Mouse (Mus musculus) liver, embryonic 13.5 days (tissue): Measurements from ENCODE around the gene Tnfrsf18. TPM values are rescaled to one million over a fixed set of nuclear protein-coding genes. Genes with fewer than 3 reads are reported as not detected.
A peak's percentile ranks its signal among the peaks of the same experiment; 100 is the strongest.

Experiments
- ATAC-seq: fragments of 200-750 bp; cut with Nextera tagmentation; 2 replicates; pipeline ENCODE4 v1.8.0; 2017; ENCODE audit warnings: low read depth, mild to moderate bottlenecking, moderate number of reproducible peaks, moderate library complexity
- DNase-seq: peaks from one replicate; pipeline ENCODE4 v3.0.0; 2022
- H3K27ac ChIP-seq: fragments of 300-500 bp; sonication (generic); 2 replicates; pipeline ENCODE4 v1.5.1; 2015; ENCODE audit warnings: moderate library complexity, mild to moderate bottlenecking, inconsistent platforms
- H3K27me3 ChIP-seq: fragments of 300-500 bp; sonication (generic); 2 replicates; pipeline ENCODE4 v1.6.1; 2015; ENCODE audit warnings: mild to moderate bottlenecking, inconsistent platforms
- H3K36me3 ChIP-seq: fragments of 300-500 bp; sonication (generic); 2 replicates; pipeline ENCODE4 v1.6.1; 2015; ENCODE audit warnings: mild to moderate bottlenecking, inconsistent platforms
- H3K4me1 ChIP-seq: fragments of 300-500 bp; sonication (generic); replicated peaks from 2 replicates; pipeline ENCODE4 v1.6.1; 2015; ENCODE audit warnings: inconsistent platforms
- H3K4me2 ChIP-seq: fragments of 300-500 bp; sonication (generic); 2 replicates; pipeline ENCODE4 v1.6.1; 2015; ENCODE audit warnings: inconsistent platforms, mild to moderate bottlenecking, moderate library complexity
- H3K4me3 ChIP-seq: fragments of 300-500 bp; sonication (generic); replicated peaks from 2 replicates; pipeline ENCODE4 v1.5.1; 2015; ENCODE audit warnings: mild to moderate bottlenecking, inconsistent platforms
- H3K9ac ChIP-seq: fragments of 300-500 bp; sonication (generic); 2 replicates; pipeline ENCODE4 v1.6.1; 2015; ENCODE audit warnings: mild to moderate bottlenecking, inconsistent platforms
- H3K9me3 ChIP-seq: fragments of 300-500 bp; sonication (generic); replicated peaks from 2 replicates; pipeline ENCODE4 v1.6.1; 2016; ENCODE audit warnings: inconsistent platforms
- WGBS: fragments of 180-500 bp; shearing (Covaris S2); methylation state at CpG from one replicate; pipeline ENCODE4 v1.1.7; 2015; ENCODE audit not compliant: insufficient replicate concordance; 5-methylcytosine and 5-hydroxymethylcytosine counted together
- microRNA counts: library from miRNA; unstranded; fragments of <30 nt; microRNA quantifications from one replicate; lab custom pipeline; 2016
- microRNA-seq: library from miRNA; unstranded; fragments of <30 nt; microRNA quantifications from one replicate; pipeline ENCODE4, GENCODE M21; 2016
- polyA plus RNA-seq: library from polyadenylated mRNA; unstranded; fragments of >200 nt; fragmentation: Nextera tagmentation; extraction: Ambion mirVana; gene quantifications from 2 replicates; pipeline ENCODE4 v1.2.1, GENCODE M21; 2015

Gene Tnfrsf18
- polyA plus RNA-seq, 1 experiment from 2014 or later = 0.65 TPM

GRCm38 (mm10) chr4:156077499-156078301 lies 51.7 kb downstream of the Tnfrsf18 start:
- Histone ChIP-seq H3K27me3 (peaks cover 26% of the 10 kb centered on the region), H3K27ac (no peak overlapping the region; the same call in 1 of the 2 replicates), H3K4me3 (peak overlapping the region; percentile 52), H3K9ac (peak overlapping the region; percentile 54), H3K4me2 (peak overlapping the region; percentile 73), H3K9me3 (no peaks in the 10 kb centered on the region), H3K4me1 (peaks cover 19% of the 10 kb centered on the region), H3K36me3 (no peaks in the 10 kb centered on the region)
- ATAC-seq = peak; percentile 64
- DNase-seq = peak; percentile 9
- WGBS = under 1% methylated on average over 58 of the region's 58 CpGs

MicroRNAs encoded within 50 kb of the gene (microRNA counts, 519-probe panel; counts per million panel counts)
- microRNA mmu-miR-200a (lab: Ali Mortazavi, UCI) (114 counts per million), microRNA mmu-miR-200b (lab: Ali Mortazavi, UCI) (3,823 counts per million, percentile 29 among the panel's probes with 10 or more counts), microRNA mmu-miR-429 (lab: Ali Mortazavi, UCI) (3,073 counts per million, percentile 16 among the panel's probes with 10 or more counts)

Small RNA genes within 50 kb of the gene (microRNA-seq; reads per million reads assigned to microRNA genes)
- gene Mir200a (108 reads per million, percentile 51 among the genes with 10 or more reads in this experiment), gene Mir200b (555 reads per million, percentile 70 among the genes with 10 or more reads in this experiment), gene Mir429 (1,878 reads per million, percentile 81 among the genes with 10 or more reads in this experiment)

Other genes starting within 250 kb of the Tnfrsf18 start
- 0.08 and 0.14 TPM in 2 replicates for gene Tmem88b, start 240.3 kb upstream of the Tnfrsf18 start, polyA plus RNA-seq
- gene Ankrd65, start 235.7 kb upstream of the Tnfrsf18 start, polyA plus RNA-seq = not detected in 2 replicates
- 225 and 227 TPM in 2 replicates for gene Mrpl20, start 223.3 kb upstream of the Tnfrsf18 start, polyA plus RNA-seq
- gene Ccnl2, start 213.7 kb upstream of the Tnfrsf18 start, polyA plus RNA-seq = 62.9 and 68.8 TPM in 2 replicates
- gene Aurkaip1, start 194.9 kb upstream of the Tnfrsf18 start, polyA plus RNA-seq = 147 and 148 TPM in 2 replicates
- gene Mxra8, start 186.5 kb upstream of the Tnfrsf18 start, polyA plus RNA-seq = 5.6 and 6.8 TPM in 2 replicates
- gene Dvl1, start 178.8 kb upstream of the Tnfrsf18 start, polyA plus RNA-seq = 1.8 and 2.4 TPM in 2 replicates
- 0.05 and 0.09 TPM in 2 replicates for gene Tas1r3, start 162.8 kb upstream of the Tnfrsf18 start, polyA plus RNA-seq
- 8.4 and 10.2 TPM in 2 replicates for gene Cptp, start 156.7 kb upstream of the Tnfrsf18 start, polyA plus RNA-seq
- 40.0 and 41.9 TPM in 2 replicates for gene Ints11, start 156.6 kb upstream of the Tnfrsf18 start, polyA plus RNA-seq
- 25.4 and 25.7 TPM in 2 replicates for gene Pusl1, start 134.4 kb upstream of the Tnfrsf18 start, polyA plus RNA-seq
- 7.6 and 7.8 TPM in 2 replicates for gene Acap3, start 134.3 kb upstream of the Tnfrsf18 start, polyA plus RNA-seq
- gene Ube2j2, start 82.3 kb upstream of the Tnfrsf18 start, polyA plus RNA-seq = 68.1 and 70.3 TPM in 2 replicates
- gene C1qtnf12, start 63.8 kb upstream of the Tnfrsf18 start, polyA plus RNA-seq = 55.3 and 58.7 TPM in 2 replicates
- 5.5 and 6.2 TPM in 2 replicates for gene B3galt6, start 33.5 kb upstream of the Tnfrsf18 start, polyA plus RNA-seq
- 88.2 and 91.6 TPM in 2 replicates for gene Sdf4, start 33.3 kb upstream of the Tnfrsf18 start, polyA plus RNA-seq
- gene Tnfrsf4, start 12.3 kb upstream of the Tnfrsf18 start, polyA plus RNA-seq = 0.09 and 0.20 TPM in 2 replicates
- 0.12 and 0.20 TPM in 2 replicates for gene Ttll10, start 33.2 kb downstream of the Tnfrsf18 start, polyA plus RNA-seq
- gene 9430015G10Rik, start 83.8 kb downstream of the Tnfrsf18 start, polyA plus RNA-seq = 11.8 and 13.8 TPM in 2 replicates
- 0.05 and 0.06 TPM in 2 replicates for gene Rnf223, start 104.3 kb downstream of the Tnfrsf18 start, polyA plus RNA-seq
- gene Agrn, start 171.3 kb downstream of the Tnfrsf18 start, polyA plus RNA-seq = 8.5 and 8.7 TPM in 2 replicates
- 5.5 and 5.9 TPM in 2 replicates for gene Isg15, start 174.7 kb downstream of the Tnfrsf18 start, polyA plus RNA-seq
- gene AW011738, start 177.1 kb downstream of the Tnfrsf18 start, polyA plus RNA-seq = 0.89 and 1.0 TPM in 2 replicates
- gene Perm1, start 189.7 kb downstream of the Tnfrsf18 start, polyA plus RNA-seq = 0.08 TPM in 1 of 2 replicates, not detected in the other
- gene Plekhn1, start 208.7 kb downstream of the Tnfrsf18 start, polyA plus RNA-seq = 4.0 and 4.1 TPM in 2 replicates
- 69.0 and 73.9 TPM in 2 replicates for gene Noc2l, start 209.8 kb downstream of the Tnfrsf18 start, polyA plus RNA-seq
- gene Samd11, start 229.5 kb downstream of the Tnfrsf18 start, polyA plus RNA-seq = 25.7 and 27.9 TPM in 2 replicates